Comparison of ENCODE assay signal across 11 mouse cellular contexts in genomic region chr6:87161391-87162263, GRCm38 (mm10). TPM values are rescaled to one million over a fixed set of nuclear protein-coding genes. Genes with fewer than 3 reads are reported as not detected.
DNase-seq lines count a peak whose midpoint lies in the region; ATAC-seq lines count a peak whose summit lies in the region.
"Had no signal": no experiment of that assay in that cellular context is flagged by ENCODE, and none has a peak within 500 bp of the region (broad histone marks: within the 10 kb centered on the region; RNA-seq: fewer than 3 reads in every experiment).

No protein-coding gene starts in this region.

- no peaks in the 10 kb centered on the region for H3K27me3 ChIP-seq in neural tube, embryonic 13.5 days
- H3K27me3 ChIP-seq: midbrain, embryonic 15.5 days had no signal

- peaks cover 34% of the 10 kb centered on the region for H3K4me1 ChIP-seq in neural tube, embryonic 13.5 days (replicated peaks)

- intact Hi-C loops in gastrocnemius, postnatal 14 days (cut with DNase I; ENCODE audit: low total_unique reads), result no loop called here

- H3K4me3 ChIP-seq in neural tube, embryonic 13.5 days, result no peak overlapping the region
- H3K4me3 ChIP-seq: midbrain, embryonic 15.5 days had no signal

- ATAC-seq in neural tube, embryonic 13.5 days (ENCODE audit: low read depth), result peak; percentile 37; the same call in 1 of the 2 replicates
- ATAC-seq: midbrain, embryonic 15.5 days had no signal

- H3K9ac ChIP-seq in neural tube, embryonic 13.5 days, result no peak overlapping the region
- H3K9ac ChIP-seq: midbrain, embryonic 15.5 days had no signal

- peak overlapping the region; percentile 39 for H3K27ac ChIP-seq in neural tube, embryonic 13.5 days (replicated peaks)
- H3K27ac ChIP-seq: midbrain, embryonic 15.5 days had no signal

- no peak overlapping the region for H3K4me2 ChIP-seq in neural tube, embryonic 13.5 days
- H3K4me2 ChIP-seq: liver, embryonic 11.5 days; midbrain, embryonic 15.5 days had no signal

- H3K9me3 ChIP-seq in neural tube, embryonic 13.5 days, result no peaks in the 10 kb centered on the region
- H3K9me3 ChIP-seq: midbrain, embryonic 15.5 days had no signal

- 58% methylated on average over 12 of the region's 12 CpGs for WGBS in neural tube, embryonic 13.5 days

- peak; percentile 20 for DNase-seq in adrenal gland, postnatal 14 days
- no peak for DNase-seq in adrenal gland, adult 2 months
- DNase-seq in kidney, postnatal 14 days, result peak; percentile 21
- DNase-seq in kidney, adult 8-10 months, result no peak
- DNase-seq in gastrocnemius, postnatal 14 days, result peak; percentile 42
- DNase-seq in thymus, adult 18-20 months, result no peak
- no peak for DNase-seq in thymus, postnatal 4 days
- DNase-seq: kidney, adult 9 months had no signal

- H3K36me3 ChIP-seq in neural tube, embryonic 13.5 days, result no peaks in the 10 kb centered on the region
- H3K36me3 ChIP-seq: midbrain, embryonic 15.5 days had no signal

RNA-seq across cellular contexts. Expression of gene D6Ertd527e, which starts 57.1 kb away (rescaled TPM):
- total RNA-seq in adrenal gland, postnatal 14 days (2021), result not detected in 2 replicates
- total RNA-seq in adrenal gland, adult 2 months (2021), result not detected
- polyA plus RNA-seq in adrenal gland, adult 2 months (2012; rRNA removed), result 0.11 and 0.37 TPM in 2 replicates
- not detected for total RNA-seq in gastrocnemius, postnatal 14 days (2021)
- 0.11 and 0.15 TPM in 2 replicates for polyA plus RNA-seq in neural tube, embryonic 13.5 days (2015; fragmentation: Nextera tagmentation; extraction: Ambion mirVana)
- polyA plus RNA-seq: midbrain, embryonic 15.5 days had no signal

Comparison
In these comparisons a context has a peak if more than half of its experiments do, and no peak if none do; other contexts are left out.
1. DNase-seq: peak in adrenal gland, postnatal 14 days (single experiment), kidney, postnatal 14 days (single experiment) and gastrocnemius, postnatal 14 days (single experiment); none in adrenal gland, adult 2 months (single experiment), kidney, adult 8-10 months (0 of 2), thymus, adult 18-20 months (0 of 2) and thymus, postnatal 4 days (single experiment).